Mouse (Mus musculus): ENCODE results near the gene Gm21885.
A peak's percentile ranks its signal among the peaks of the same experiment; 100 is the strongest.
"Not testable (repeated sequence)": the region's sequence is repeated elsewhere in the genome, so short reads cannot be mapped to it uniquely, and the experiment has no call there.

The Gm21885 gene

DNA sequence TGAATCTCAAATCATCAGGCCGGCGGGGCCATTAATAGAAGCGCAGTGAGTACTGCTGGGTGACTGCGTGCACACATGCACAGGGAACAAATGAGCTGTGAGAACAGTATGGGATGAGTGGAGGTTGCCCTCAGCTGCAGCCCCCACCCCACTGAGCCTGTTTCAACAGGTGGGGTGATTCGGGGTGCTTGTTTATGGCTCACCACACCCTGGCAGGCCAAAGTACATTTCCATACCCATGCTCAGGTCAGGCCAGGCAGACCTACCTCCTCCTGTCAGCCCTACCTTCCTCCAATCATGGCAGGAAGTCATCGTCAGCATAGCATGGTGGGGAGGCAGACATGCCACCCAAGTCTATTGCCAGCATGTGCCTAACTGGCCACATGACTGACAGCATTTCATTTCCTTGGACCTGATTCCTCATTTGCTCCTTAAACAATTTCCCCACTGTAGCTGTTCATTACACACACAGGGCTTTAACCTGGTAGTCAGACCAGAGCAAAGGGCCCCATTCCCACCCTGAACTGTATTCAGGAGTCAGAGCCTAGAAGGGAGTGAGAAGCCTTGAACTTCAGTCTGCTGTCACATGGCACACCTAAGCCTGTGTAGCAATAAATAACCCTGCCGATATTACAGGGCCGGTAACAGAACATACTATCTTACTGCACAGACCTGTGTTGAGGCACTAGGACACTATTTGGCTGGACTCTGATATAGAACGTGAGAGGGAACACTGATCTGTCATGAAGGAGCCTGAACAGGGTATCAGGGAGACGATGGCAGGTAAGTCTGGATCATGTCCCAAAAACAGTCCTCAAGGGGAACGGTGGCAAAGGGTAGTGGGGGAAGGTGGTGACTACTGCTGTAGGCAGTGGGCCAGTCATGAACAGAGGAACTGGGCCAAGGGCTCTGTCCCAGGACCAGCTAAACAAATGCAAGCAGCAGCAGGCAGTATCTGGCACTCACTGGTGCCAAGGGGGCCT lies at the start of gene Gm21885:
Gm21885 (plus strand) TSS at position 675 of the 983 bp plus-strand sequence.
- DNase-seq (ENCODE audit: low read depth, low spot score) = no peak

- no peak for DNase-seq (ENCODE audit: low read depth, low spot score)
These were observed 48.3 kb upstream of the Gm21885 start for GRCm38 (mm10) chr11:94233405-94233804.

GRCm38 (mm10) chr11:94234380-94234779 lies 47.3 kb upstream of the Gm21885 start:
- no peak for DNase-seq (ENCODE audit: low read depth, low spot score)

DNA sequence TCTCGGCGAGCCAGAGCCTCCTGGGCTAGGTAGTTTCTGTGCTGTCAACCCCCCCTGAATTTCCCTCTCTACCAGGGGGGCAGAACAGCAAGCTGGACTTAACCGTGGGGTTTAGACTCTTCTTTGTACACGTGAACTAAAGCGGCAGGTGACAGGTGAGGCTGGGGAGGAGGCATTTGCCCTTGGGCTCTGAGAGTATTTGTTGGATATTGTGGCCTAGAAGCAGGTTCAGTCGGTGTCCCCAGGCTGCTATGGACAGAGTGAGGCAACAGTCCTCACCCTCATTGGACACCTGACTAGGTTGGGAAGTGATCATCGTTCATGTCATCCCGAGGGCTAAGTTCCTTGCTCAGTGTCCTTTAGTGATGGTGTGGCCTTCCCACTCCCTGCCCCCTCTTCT lies 46.8 kb upstream of the Gm21885 start:
- DNase-seq (ENCODE audit: low read depth, low spot score) = no peak

GRCm38 (mm10) chr11:94236074-94236473 lies 45.6 kb upstream of the Gm21885 start:
- DNase-seq (ENCODE audit: low read depth, low spot score) = peak; percentile 95

DNA sequence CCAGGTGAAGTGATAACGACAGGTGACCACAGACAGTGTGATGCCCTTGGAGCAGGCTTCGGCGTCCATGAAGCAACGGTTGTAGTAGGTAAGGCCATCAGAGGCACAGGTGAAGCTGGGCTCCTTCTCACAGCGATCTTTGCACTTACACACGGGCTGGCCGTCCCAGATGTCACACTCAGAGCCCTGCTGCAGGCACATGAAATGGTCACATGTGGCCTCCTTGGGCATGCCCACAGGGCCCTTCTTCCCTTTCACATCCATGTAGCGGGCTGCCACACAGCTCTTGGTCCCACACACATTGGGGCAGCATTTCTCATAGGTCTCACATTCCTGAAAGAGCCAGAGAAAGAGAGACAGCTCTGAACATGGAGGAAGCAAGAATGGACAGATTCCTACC lies 42.9 kb upstream of the Gm21885 start:
- no peak for DNase-seq (ENCODE audit: low read depth, low spot score)

GRCm38 (mm10) chr11:94239706-94240105 lies 42.0 kb upstream of the Gm21885 start:
- no peak for DNase-seq (ENCODE audit: low read depth, low spot score)

- no peak for DNase-seq (ENCODE audit: low read depth, low spot score)
These were observed 38.8 kb upstream of the Gm21885 start for GRCm38 (mm10) chr11:94242760-94243421.

DNA sequence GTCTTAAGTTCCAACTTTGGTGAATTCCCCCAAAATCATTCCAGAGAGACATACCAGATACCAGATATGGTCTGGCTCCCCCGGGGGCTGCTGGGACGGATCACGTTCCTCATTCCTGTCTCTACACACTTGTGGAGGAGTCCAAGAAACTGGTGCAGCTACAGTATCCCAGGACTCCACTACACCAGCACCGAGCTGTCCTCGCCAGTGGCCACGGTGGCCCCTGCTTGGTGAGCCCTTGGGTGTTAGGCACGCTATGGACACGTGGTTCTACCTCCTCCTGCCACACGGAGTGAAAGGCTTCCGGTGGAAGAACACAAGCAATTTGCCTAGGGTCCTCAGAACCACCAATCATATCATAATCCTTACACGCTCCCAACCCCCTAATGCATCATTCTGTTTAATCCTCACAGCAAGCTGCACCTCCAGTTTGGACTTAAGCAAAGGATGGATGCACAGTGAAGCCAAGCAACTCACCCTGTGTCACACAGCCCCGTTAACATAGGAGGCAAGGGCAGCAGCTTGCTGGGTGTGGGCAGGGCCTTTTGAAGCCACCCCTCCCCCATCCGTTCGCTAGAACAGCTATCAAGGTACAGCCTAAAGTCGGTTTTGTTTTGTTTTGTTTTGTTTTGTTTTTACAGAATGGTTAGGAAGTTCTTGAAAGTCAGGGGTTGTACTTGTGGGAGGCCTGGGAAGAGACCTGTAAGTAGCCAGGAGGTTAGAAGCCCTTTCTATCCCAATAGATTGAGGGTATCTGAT lies 38.1 kb upstream of the Gm21885 start:
- DNase-seq (ENCODE audit: low read depth, low spot score) = no peak

DNA sequence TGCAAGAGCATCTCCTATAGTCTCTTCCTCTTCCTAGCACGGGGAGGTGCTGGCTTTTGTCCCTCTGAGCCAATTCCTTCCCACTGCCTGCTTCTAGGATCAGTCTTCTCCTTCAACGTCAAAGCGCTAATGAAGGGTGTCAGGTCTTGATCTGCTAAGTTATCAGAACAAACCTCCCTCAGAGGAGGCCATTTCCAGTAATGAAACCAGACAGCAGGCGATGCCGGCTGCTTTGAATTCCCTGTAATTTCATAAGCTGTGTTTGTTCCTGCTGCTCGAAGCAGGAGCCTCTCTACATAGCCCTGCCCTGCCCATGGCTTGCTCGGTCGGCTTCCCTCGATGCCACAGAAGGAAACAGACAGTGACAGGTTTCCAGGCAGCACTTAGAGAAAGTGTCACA lies 37.3 kb upstream of the Gm21885 start:
- no peak for DNase-seq (ENCODE audit: low read depth, low spot score)

- DNase-seq (ENCODE audit: low read depth, low spot score) = no peak
These were observed 35.5 kb upstream of the Gm21885 start, which contains the start of gene Wfikkn2 for GRCm38 (mm10) chr11:94245955-94246788. TSS of gene Wfikkn2 (minus strand) at chr11:94246005.

DNA sequence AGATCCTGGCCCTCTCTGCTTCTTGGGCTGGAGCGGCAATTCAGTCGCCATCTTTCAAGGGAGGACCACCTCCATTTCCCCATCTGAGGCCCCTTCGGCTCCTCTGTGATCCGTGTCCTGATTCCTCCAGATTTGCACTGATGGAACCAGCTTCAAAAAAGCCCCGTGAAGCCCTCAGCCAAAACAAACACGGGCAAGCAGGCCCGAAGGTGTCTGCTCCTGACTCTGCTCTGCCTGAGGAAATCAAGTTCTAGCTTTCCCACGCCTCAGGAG lies 34.9 kb upstream of the Gm21885 start:
- no peak for DNase-seq (ENCODE audit: low read depth, low spot score)

- no peak for DNase-seq (ENCODE audit: low read depth, low spot score)
These were observed 28.5 kb upstream of the Gm21885 start for GRCm38 (mm10) chr11:94253156-94253555.

- peak; percentile 93 for DNase-seq (ENCODE audit: low read depth, low spot score)
These were observed 28.0 kb upstream of the Gm21885 start for GRCm38 (mm10) chr11:94253691-94254090.

- no peak for DNase-seq (ENCODE audit: low read depth, low spot score)
These were observed 25.9 kb upstream of the Gm21885 start for GRCm38 (mm10) chr11:94255733-94256132.

DNA sequence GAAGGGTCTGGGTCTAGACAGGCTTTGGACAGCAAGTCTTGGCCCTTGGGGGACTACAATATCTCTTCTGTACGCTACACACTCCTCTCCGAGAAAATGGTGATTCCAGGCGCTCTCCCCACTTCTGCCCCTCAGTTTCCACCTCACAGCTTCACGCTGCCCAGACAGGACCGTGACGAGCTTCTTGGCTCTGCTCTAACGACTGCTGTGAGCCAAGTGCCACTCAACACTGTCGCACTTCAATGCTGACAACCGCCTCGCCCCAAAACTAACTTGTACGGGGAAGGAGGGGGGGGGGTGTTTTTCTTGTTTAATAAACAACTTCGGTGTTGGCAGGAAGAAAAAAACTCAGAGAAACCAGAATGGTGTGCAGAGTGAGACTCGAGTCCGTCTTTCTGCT lies 23.7 kb upstream of the Gm21885 start:
- DNase-seq (ENCODE audit: low read depth, low spot score) = no peak

- DNase-seq (ENCODE audit: low read depth, low spot score) = no peak
These were observed 21.9 kb upstream of the Gm21885 start for GRCm38 (mm10) chr11:94259814-94260213.

GRCm38 (mm10) chr11:94261585-94262370 lies 19.9 kb upstream of the Gm21885 start:
- DNase-seq (ENCODE audit: low read depth, low spot score) = no peak

- DNase-seq (ENCODE audit: low read depth, low spot score) = peak; percentile 72
These were observed 16.4 kb upstream of the Gm21885 start for GRCm38 (mm10) chr11:94265134-94265785.

DNA sequence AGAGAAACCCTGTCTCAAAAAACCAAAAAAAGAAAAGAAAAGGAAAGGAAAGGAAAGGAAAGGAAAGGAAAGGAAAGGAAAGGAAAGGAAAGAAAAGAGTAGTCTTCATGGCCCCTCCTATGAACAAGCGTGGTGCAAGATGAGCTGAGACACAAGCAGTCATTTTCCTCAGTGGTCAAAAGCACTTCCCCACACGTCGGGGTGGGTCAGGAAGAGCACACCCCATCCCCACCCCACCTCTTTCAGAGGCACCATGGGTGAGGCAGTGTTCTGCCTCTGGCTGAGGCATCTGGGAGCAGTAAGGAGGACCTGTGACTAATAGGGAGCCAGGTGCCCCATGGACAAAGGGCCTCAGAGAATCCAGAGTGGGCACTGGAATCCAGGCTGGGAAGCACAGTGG lies 15.5 kb upstream of the Gm21885 start:
- not testable (repeated sequence) for DNase-seq (ENCODE audit: low read depth, low spot score)

Data from 3T3-L1 (cell line).